Mouse (Mus musculus) kidney, embryonic 14.5 days (tissue): ENCODE data around the gene Kiss1r. TPM values are rescaled to one million over a fixed set of nuclear protein-coding genes. Genes with fewer than 3 reads are reported as not detected.

Experiments used
- ATAC-seq: fragments of 200-750 bp; cut with Nextera tagmentation; 2 replicates; pipeline ENCODE4 v1.8.0; 2017; ENCODE audit warnings: moderate number of reproducible peaks, mild to moderate bottlenecking, moderate TSS enrichment, moderate library complexity; ENCODE audit not compliant: low FRiP score, low TSS enrichment
- H3K27ac ChIP-seq: fragments of 300-500 bp; sonication (generic); 2 replicates; pipeline ENCODE4 v1.5.1; 2014; ENCODE audit warnings: low read depth, mild to moderate bottlenecking, low read length, moderate library complexity, mixed read lengths
- H3K27me3 ChIP-seq: fragments of 300-500 bp; sonication (generic); 2 replicates; pipeline ENCODE4 v1.6.1; 2014; ENCODE audit warnings: mild to moderate bottlenecking, low read length; ENCODE audit not compliant: control insufficient read depth, insufficient read depth
- H3K36me3 ChIP-seq: fragments of 300-500 bp; sonication (generic); 2 replicates; pipeline ENCODE4 v1.6.1; 2014; ENCODE audit warnings: low read length, mixed read lengths; ENCODE audit not compliant: control insufficient read depth, insufficient read depth
- H3K4me1 ChIP-seq: fragments of 300-500 bp; sonication (generic); 2 replicates; pipeline ENCODE4 v1.6.1; 2014; ENCODE audit warnings: low read length, mixed read lengths; ENCODE audit not compliant: control insufficient read depth, insufficient read depth
- H3K4me2 ChIP-seq: fragments of 300-500 bp; sonication (generic); replicated peaks from 2 replicates; pipeline ENCODE4 v1.6.1; 2014; ENCODE audit warnings: low read depth, mild to moderate bottlenecking, low read length
- H3K4me3 ChIP-seq: fragments of 300-500 bp; sonication (generic); 2 replicates; pipeline ENCODE4 v1.5.1; 2014; ENCODE audit warnings: mild to moderate bottlenecking, low read length
- H3K9ac ChIP-seq: fragments of 300-500 bp; sonication (generic); 2 replicates; pipeline ENCODE4 v1.6.1; 2014; ENCODE audit warnings: low read depth, mild to moderate bottlenecking, low read length, moderate library complexity
- H3K9me3 ChIP-seq: fragments of 300-500 bp; sonication (generic); 2 replicates; pipeline ENCODE4 v1.6.1; 2016; ENCODE audit warnings: low read length; ENCODE audit not compliant: control insufficient read depth
- WGBS: fragments of 180-500 bp; shearing (Covaris S2); extraction: QIAGEN DNeasy Blood & Tissue Kit; methylation state at CpG from one replicate; pipeline ENCODE4 v1.1.7; 2014; 5-methylcytosine and 5-hydroxymethylcytosine counted together
- polyA plus RNA-seq: library from polyadenylated mRNA; unstranded; fragments of >200 nt; fragmentation: Nextera tagmentation; extraction: Ambion mirVana; gene quantifications from 2 replicates; pipeline ENCODE4 v1.2.1, GENCODE M21; 2014

The Kiss1r gene
- polyA plus RNA-seq, 1 experiment from 2014 or later, result 0.47 TPM

GRCm38 (mm10) chr10:79925785-79926490, 9.2 kb downstream of the Kiss1r start:
- Histone ChIP-seq H3K9ac (peak overlapping the region; percentile 83), H3K4me2 (peak overlapping the region; percentile 88), H3K4me1 (peaks cover 32% of the 10 kb centered on the region), H3K36me3 (peaks cover 4% of the 10 kb centered on the region), H3K27me3 (peaks cover 23% of the 10 kb centered on the region), H3K4me3 (peak overlapping the region; percentile 74), H3K9me3 (no peaks in the 10 kb centered on the region), H3K27ac (peak overlapping the region; percentile 97; the same call in 1 of the 2 replicates)
- ATAC-seq, result peak; percentile 2; the same call in 1 of the 2 replicates
- 9% methylated on average over 15 of the region's 15 CpGs for WGBS

GRCm38 (mm10) chr10:79926491-79927323, 9.9 kb downstream of the Kiss1r start, which contains the start of gene Arid3a:
Arid3a (plus strand) TSS chr10:79927043.
- ATAC-seq, result peak; percentile 70
- under 1% methylated on average over 63 of the region's 63 CpGs for WGBS
- peak within 1 kb of the TSS; percentile 74 for H3K4me3 ChIP-seq
- H3K9ac ChIP-seq, result peak within 1 kb of the TSS; percentile 83
- H3K4me2 ChIP-seq, result peak within 1 kb of the TSS; percentile 88
- peaks cover 15% of the 10 kb centered on the region for H3K27me3 ChIP-seq
- H3K9me3 ChIP-seq, result no peaks in the 10 kb centered on the region
- H3K27ac ChIP-seq, result peak within 1 kb of the TSS; percentile 97
- peaks cover 28% of the 10 kb centered on the region for H3K4me1 ChIP-seq
- H3K36me3 ChIP-seq, result peaks cover 11% of the 10 kb centered on the region

GRCm38 (mm10) chr10:79927324-79928029, 10.7 kb downstream of the Kiss1r start:
- peaks cover 33% of the 10 kb centered on the region for H3K4me1 ChIP-seq
- peak overlapping the region; percentile 97 for H3K27ac ChIP-seq
- under 1% methylated on average over 52 of the region's 54 CpGs for WGBS
- ATAC-seq, result peak; percentile 47
- H3K9ac ChIP-seq, result peak overlapping the region; percentile 83
- no peaks in the 10 kb centered on the region for H3K9me3 ChIP-seq
- H3K36me3 ChIP-seq, result peaks cover 19% of the 10 kb centered on the region
- peaks cover 8% of the 10 kb centered on the region for H3K27me3 ChIP-seq
- peak overlapping the region; percentile 74 for H3K4me3 ChIP-seq
- peak overlapping the region; percentile 88 for H3K4me2 ChIP-seq

- H3K36me3 ChIP-seq, result peaks cover 19% of the 10 kb centered on the region
- H3K27me3 ChIP-seq, result peaks cover 2% of the 10 kb centered on the region; the same call in 1 of the 2 replicates
- peak overlapping the region; percentile 97 for H3K27ac ChIP-seq
- 0 out of 2 replicates have a peak, but pooled peaks have one; percentile 3 for ATAC-seq
- H3K9me3 ChIP-seq, result no peaks in the 10 kb centered on the region
- peak overlapping the region; percentile 88 for H3K4me2 ChIP-seq
- H3K4me3 ChIP-seq, result peak overlapping the region; percentile 74
- under 1% methylated on average over 29 of the region's 29 CpGs for WGBS
- peaks cover 40% of the 10 kb centered on the region for H3K4me1 ChIP-seq
- H3K9ac ChIP-seq, result peak overlapping the region; percentile 83
Measured at GRCm38 (mm10) chr10:79928030-79928694, 11.4 kb downstream of the Kiss1r start.

- Histone ChIP-seq H3K4me3 (peak overlapping the region; percentile 74), H3K36me3 (peaks cover 25% of the 10 kb centered on the region), H3K27ac (peak overlapping the region; percentile 97), H3K9me3 (no peaks in the 10 kb centered on the region), H3K4me1 (peaks cover 50% of the 10 kb centered on the region), H3K9ac (peak overlapping the region; percentile 83), H3K4me2 (peak overlapping the region; percentile 88), H3K27me3 (no peaks in the 10 kb centered on the region)
- 12% methylated on average over 8 of the region's 9 CpGs for WGBS
- no peak for ATAC-seq
Measured at GRCm38 (mm10) chr10:79928907-79929701, 12.3 kb downstream of the Kiss1r start.

GRCm38 (mm10) chr10:79929967-79930825, 13.4 kb downstream of the Kiss1r start:
- no peak overlapping the region for H3K9ac ChIP-seq
- no peak overlapping the region for H3K4me2 ChIP-seq
- ATAC-seq, result no peak
- no peak overlapping the region for H3K27ac ChIP-seq
- peaks cover 60% of the 10 kb centered on the region for H3K4me1 ChIP-seq
- H3K27me3 ChIP-seq, result no peaks in the 10 kb centered on the region
- 86% methylated on average over 18 of the region's 18 CpGs for WGBS
- no peaks in the 10 kb centered on the region for H3K9me3 ChIP-seq
- H3K36me3 ChIP-seq, result peaks cover 31% of the 10 kb centered on the region
- H3K4me3 ChIP-seq, result 0 out of 2 replicates have a peak overlapping the region, but pooled peaks have one; percentile 74

- peaks cover 31% of the 10 kb centered on the region for H3K36me3 ChIP-seq
- WGBS, result 91% methylated on average over 16 of the region's 16 CpGs
- H3K27ac ChIP-seq, result no peak overlapping the region
- H3K9ac ChIP-seq, result no peak overlapping the region
- no peaks in the 10 kb centered on the region for H3K9me3 ChIP-seq
- H3K4me2 ChIP-seq, result no peak overlapping the region
- ATAC-seq, result no peak
- H3K27me3 ChIP-seq, result no peaks in the 10 kb centered on the region
- peaks cover 60% of the 10 kb centered on the region for H3K4me1 ChIP-seq
- H3K4me3 ChIP-seq, result no peak overlapping the region
Measured at GRCm38 (mm10) chr10:79930826-79931186, 14.0 kb downstream of the Kiss1r start.
